Mouse (Mus musculus) ovary, adult 2 months (tissue): ENCODE measurements around the gene Cfp. TPM values are rescaled to one million over a fixed set of nuclear protein-coding genes. Genes with fewer than 3 reads are reported as not detected.

ENCODE experiments used
- polyA plus RNA-seq: library from polyadenylated mRNA; depleted of rRNA; stranded (reverse); fragments of >200 nt; gene quantifications from 2 replicates; pipeline ENCODE4 v1.2.3, GENCODE M21; 2012; rRNA removed

Gene Cfp
- polyA plus RNA-seq = 33.8 and 36.4 TPM in 2 replicates

DNA sequence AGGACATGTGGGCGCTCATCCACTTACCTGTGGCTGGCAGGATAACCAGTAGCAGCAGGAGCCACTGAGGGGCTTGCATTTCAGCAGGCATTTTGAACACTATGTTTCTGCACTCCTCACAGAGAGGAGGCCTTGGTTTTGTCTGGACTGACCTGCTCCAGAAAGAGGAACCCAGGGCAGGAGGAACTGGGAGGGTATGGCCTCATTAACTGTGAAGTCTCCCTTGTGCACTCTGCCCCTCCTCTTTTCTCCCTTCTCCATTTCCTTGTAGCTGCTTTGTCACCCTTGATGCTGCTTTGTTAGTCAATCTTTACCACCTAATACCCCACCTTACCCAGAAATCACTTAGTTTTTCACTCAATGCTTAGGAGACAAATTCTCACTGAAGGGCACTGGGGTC lies at the start of gene Cfp:
Gene Cfp, minus strand, starts transcription at position 192 of the 400 bp plus-strand sequence.

DNA sequence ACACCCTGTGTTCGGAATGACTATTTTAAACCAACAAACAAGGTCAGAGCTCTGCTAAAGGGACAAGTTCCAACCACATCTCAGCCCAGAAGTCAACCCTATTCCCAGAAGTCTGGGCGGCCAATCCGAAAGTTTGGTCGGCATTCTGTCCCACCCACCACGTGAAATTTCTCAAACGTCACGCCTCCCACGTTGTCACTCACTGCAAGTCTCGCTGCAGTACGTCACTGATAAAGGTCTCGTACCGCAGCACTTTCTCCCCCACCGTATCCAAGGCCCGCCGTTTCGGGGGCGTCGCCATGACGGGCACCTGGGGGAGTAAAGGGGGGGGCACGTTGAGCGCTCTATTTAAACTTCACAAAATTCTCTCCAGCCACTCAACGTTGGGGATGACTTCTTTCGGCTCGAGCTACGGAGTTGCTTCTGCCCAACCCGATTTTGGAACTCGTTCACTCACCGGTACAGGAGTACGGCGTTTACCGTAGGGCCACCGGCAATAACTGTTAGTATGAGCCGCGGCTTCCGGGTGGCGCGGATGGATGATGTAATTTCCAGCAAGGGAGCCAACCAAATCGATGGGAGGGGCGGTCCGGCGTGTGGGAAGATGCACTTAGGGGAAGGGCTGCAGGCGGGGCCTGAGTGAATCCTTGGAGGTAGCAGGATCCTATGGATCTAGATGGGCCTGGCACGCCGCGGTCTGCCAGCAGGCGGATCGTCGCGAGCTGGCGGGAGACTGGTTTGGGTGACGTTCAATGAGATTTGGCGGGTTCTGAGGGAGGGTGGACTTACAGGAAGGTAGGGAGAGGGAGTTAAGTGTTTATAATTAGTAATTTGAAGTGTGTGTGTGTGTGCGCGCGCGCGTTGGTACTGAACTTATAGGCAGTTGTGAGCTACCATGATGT lies 30.4 kb upstream of the Cfp start, which contains the start of gene Uxt:
Gene Uxt, minus strand, starts transcription at position 541 of the 902 bp plus-strand sequence.

DNA sequence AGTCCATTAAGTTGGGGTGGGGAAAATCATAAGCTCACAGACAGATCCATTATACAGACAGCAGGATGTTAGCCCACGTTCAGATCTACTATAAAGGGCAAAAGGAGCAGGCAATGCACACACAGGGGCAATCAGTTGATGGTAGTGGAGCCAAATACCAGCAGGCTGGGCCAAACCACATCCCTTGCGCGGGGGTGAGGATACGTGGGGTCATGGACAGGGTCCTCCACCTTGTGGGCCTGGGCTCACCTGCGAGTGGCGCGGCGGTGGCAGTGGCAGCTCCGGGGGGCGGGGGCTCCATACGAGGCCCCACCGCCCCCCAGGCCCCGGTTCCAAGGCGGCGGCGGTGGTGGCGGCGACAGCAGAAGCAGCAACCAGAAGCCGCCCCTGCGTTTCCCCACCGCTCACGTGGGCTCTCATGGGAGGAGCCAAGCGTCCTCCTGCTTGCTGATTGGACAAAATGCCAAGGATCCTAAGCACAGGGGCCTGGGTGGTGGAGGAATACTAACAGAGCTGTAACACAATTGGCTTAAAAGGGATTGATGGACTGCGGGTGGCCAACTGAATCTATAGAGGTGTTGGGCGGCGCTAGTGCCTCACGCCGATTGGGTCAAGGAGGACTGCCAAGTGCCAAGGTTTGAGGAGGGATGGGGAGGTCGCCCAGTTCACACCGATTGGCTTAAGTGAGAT lies 19.0 kb upstream of the Cfp start, which contains the start of gene Elk1:
Gene Elk1, minus strand, starts transcription at position 418 of the 690 bp plus-strand sequence.

DNA sequence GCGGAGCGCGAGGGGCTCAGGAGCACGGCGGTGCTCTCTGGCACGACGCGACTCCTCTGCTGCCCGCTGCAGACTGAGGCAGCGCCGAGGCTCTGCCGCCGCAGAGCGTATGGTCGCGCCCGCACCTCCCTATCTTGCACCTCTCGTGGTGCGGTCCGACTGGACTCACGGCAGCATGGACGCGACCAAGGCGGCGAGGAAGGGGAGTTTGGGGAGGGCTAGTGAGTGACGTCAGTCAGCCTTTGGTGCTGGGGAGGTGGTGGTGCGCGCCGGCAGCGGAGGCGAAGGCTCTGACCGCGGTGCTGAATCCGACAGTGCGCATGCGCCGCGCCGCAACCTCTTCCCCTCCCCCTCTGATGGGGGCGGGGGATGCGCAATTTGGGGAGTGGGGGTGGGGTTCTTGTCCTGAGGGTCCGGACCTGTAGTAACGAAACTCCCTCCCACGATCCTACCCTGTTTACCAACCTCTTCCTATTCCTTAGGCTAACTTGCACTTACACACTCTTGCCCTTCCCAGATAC lies 10.5 kb downstream of the Cfp start, which contains the start of gene Syn1:
Gene Syn1, minus strand, starts transcription at position 161 of the 521 bp plus-strand sequence.

Other genes starting within 250 kb of the Cfp start
- gene Cdk16, start 243.6 kb downstream of the Cfp start, polyA plus RNA-seq = 248 and 329 TPM in 2 replicates
- 32.1 and 42.6 TPM in 2 replicates for gene Usp11, start 227.6 kb downstream of the Cfp start, polyA plus RNA-seq
- 170 and 211 TPM in 2 replicates for gene Araf, start 133.7 kb downstream of the Cfp start, polyA plus RNA-seq
- gene Timp1, start 61.4 kb downstream of the Cfp start, polyA plus RNA-seq = 329 and 381 TPM in 2 replicates
- gene Syn1, start 10.6 kb downstream of the Cfp start, polyA plus RNA-seq = 1.3 and 1.9 TPM in 2 replicates
- 28.1 and 28.9 TPM in 2 replicates for gene Elk1, start 19.1 kb upstream of the Cfp start, polyA plus RNA-seq
- 8.6 and 12.4 TPM in 2 replicates for gene Uxt, start 30.5 kb upstream of the Cfp start, polyA plus RNA-seq
- 0.49 and 0.91 TPM in 2 replicates for gene Zfp182, start 130.8 kb upstream of the Cfp start, polyA plus RNA-seq
- not detected in 2 replicates for gene Spaca5, start 136.9 kb upstream of the Cfp start, polyA plus RNA-seq
- 0.12 and 0.16 TPM in 2 replicates for gene Zfp300, start 158.0 kb upstream of the Cfp start, polyA plus RNA-seq
- gene Ssxa1, start 184.3 kb upstream of the Cfp start, polyA plus RNA-seq = not detected in 2 replicates
- not detected in 2 replicates for gene Gm21876, start 244.1 kb upstream of the Cfp start, polyA plus RNA-seq